Mouse (Mus musculus): ENCODE results near the gene Prelid3b. TPM values are rescaled to one million over a fixed set of nuclear protein-coding genes. Genes with fewer than 3 reads are reported as not detected.

The Prelid3b gene
- total RNA-seq (2023) = 10 to 100 TPM; 33.9 to 35.3 TPM

DNA sequence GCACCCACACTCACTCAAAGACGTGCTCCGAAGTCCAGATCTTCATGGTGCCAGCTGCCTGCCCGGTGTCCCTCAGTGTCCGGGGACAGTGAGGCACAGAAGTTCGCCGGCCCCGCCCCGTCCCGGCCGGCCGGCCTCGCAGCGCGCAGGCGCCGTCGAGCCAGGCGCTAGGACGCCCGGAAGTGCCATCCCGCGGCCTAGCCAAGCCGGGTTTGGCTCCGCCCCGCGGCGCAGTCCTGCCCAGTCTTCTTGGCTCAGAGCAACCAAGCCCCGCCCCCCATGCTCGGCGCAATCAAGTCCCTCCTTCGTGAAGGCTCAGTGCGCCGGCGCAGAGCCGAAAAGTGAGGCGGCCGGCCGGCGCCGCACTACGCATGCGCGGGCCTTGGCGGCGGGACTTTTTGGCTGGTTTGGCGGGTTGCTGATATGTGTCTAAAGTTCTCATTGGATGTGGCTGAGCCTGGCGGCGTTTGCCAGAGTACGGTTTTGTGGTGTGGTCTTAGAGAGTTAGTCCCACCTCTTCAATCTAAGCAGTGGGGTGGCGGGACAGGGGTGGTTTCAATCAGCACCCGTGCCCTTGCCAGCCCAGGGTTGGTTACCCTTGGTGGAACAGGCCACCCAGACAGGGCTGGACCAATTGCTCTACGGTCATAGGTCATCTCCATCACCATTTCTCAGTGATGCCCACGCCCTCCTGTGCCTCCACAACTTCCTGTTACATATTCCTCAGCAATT is at the start of gene Prelid3b:
TSS of gene Prelid3b (minus strand) at position 264 of the 732 bp plus-strand sequence.

GRCm38 (mm10) chr2:174463789-174464523 is 8.9 kb downstream of the Prelid3b start, which contains the start of gene Atp5e:
Gene Atp5e (minus strand): TSS chr2:174464105.

DNA sequence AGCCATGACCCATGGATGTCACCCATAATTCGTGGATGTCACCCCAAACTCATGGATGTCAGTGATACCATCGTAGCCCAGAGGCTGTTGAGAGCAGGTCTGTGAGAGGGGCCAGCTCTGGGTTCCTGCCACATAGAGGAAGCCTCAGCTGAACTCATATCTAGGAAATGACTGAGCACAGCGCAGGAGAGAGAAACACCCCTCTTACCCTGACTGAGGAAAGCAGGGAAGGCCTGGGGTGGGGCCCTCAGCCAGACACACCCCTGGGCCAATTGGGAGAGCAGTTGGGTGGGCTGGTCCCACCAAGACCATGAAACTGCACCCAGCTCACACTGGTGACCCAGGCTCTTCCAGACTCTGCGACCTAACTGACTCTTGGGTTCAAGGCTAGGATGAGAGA is 22.5 kb downstream of the Prelid3b start, which contains the start of gene Tubb1:
TSS of gene Tubb1 (plus strand) at position 343 of the 400 bp plus-strand sequence.

GRCm38 (mm10) chr2:174438737-174439449 is 34.0 kb downstream of the Prelid3b start, which contains the start of gene Ctsz:
Gene Ctsz (minus strand): TSS chr2:174439039.

GRCm38 (mm10) chr2:174415731-174416310 is 57.1 kb downstream of the Prelid3b start, which contains the start of gene Nelfcd:
Gene Nelfcd (plus strand): TSS chr2:174415804.

Other genes starting within 250 kb of the Prelid3b start
- 100 to 1,000 TPM; 349 to 392 TPM for gene Gnas, start 188.8 kb downstream of the Prelid3b start, total RNA-seq (2023)
- under 1 TPM; 0.68 to 0.90 TPM for gene Gm20721, start 126.4 kb downstream of the Prelid3b start, total RNA-seq (2023)
- gene Nelfcd, start 57.3 kb downstream of the Prelid3b start, total RNA-seq (2023) = 10 to 100 TPM; 43.9 to 46.6 TPM
- gene Ctsz, start 34.0 kb downstream of the Prelid3b start, total RNA-seq (2023) = 100 to 1,000 TPM; 157 to 164 TPM
- gene Tubb1, start 22.4 kb downstream of the Prelid3b start, total RNA-seq (2023) = under 1 TPM; 0.57 TPM
- gene Atp5e, start 9.0 kb downstream of the Prelid3b start, total RNA-seq (2023) = 100 to 1,000 TPM; 171 to 194 TPM
- gene Zfp831, start 170.5 kb upstream of the Prelid3b start, total RNA-seq (2023) = 10 to 100 TPM; 10.9 to 14.7 TPM

All from neutrophil, adult 83 days (primary cell).